Comparison of ENCODE assay signal across 30 mouse cellular contexts in genomic region chr13:115676836-115677235, GRCm38 (mm10).
DNase-seq lines count a peak whose midpoint lies in the region; ATAC-seq and TF ChIP-seq lines count a peak whose summit lies in the region.
"Had no signal": no experiment of that assay in that cellular context is flagged by ENCODE, and none has a peak within 500 bp of the region (broad histone marks: within the 10 kb centered on the region; RNA-seq: fewer than 3 reads in every experiment).

No protein-coding gene starts in this region.

- H3K9me3 ChIP-seq in forebrain, embryonic 12.5 days = no peaks in the 10 kb centered on the region
- H3K9me3 ChIP-seq in forebrain, embryonic 13.5 days (replicated peaks) = no peaks in the 10 kb centered on the region
- H3K9me3 ChIP-seq in hindbrain, embryonic 12.5 days (replicated peaks) = no peaks in the 10 kb centered on the region
- no peaks in the 10 kb centered on the region for H3K9me3 ChIP-seq in hindbrain, embryonic 10.5 days
- H3K9me3 ChIP-seq in midbrain, postnatal 0 days (ENCODE audit: low read length) = no peaks in the 10 kb centered on the region
- H3K9me3 ChIP-seq in midbrain, embryonic 15.5 days = no peaks in the 10 kb centered on the region
- H3K9me3 ChIP-seq: embryonic facial prominence, embryonic 12.5 days; embryonic facial prominence, embryonic 15.5 days; forebrain, embryonic 15.5 days; heart, embryonic 12.5 days; heart, embryonic 15.5 days; hindbrain, embryonic 15.5 days had no signal

- H3K27me3 ChIP-seq in forebrain, embryonic 12.5 days = peaks cover 21% of the 10 kb centered on the region
- peaks cover 38% of the 10 kb centered on the region for H3K27me3 ChIP-seq in forebrain, embryonic 13.5 days
- H3K27me3 ChIP-seq in hindbrain, embryonic 12.5 days = peaks cover 40% of the 10 kb centered on the region
- peaks cover 64% of the 10 kb centered on the region for H3K27me3 ChIP-seq in hindbrain, embryonic 10.5 days (ENCODE audit: insufficient read depth, poor library complexity, severe bottlenecking)
- H3K27me3 ChIP-seq in midbrain, postnatal 0 days (ENCODE audit: insufficient read depth, low read length) = peaks cover 23% of the 10 kb centered on the region
- H3K27me3 ChIP-seq in midbrain, embryonic 15.5 days (replicated peaks) = peaks cover 26% of the 10 kb centered on the region
- H3K27me3 ChIP-seq: CH12.LX; embryonic facial prominence, embryonic 12.5 days; embryonic facial prominence, embryonic 15.5 days; heart, embryonic 12.5 days; heart, embryonic 15.5 days had no signal

- H3K4me3 ChIP-seq in forebrain, embryonic 12.5 days (replicated peaks) = no peak overlapping the region
- no peak overlapping the region for H3K4me3 ChIP-seq in forebrain, embryonic 13.5 days
- no peak overlapping the region for H3K4me3 ChIP-seq in hindbrain, embryonic 12.5 days
- no peak overlapping the region for H3K4me3 ChIP-seq in hindbrain, embryonic 10.5 days
- no peak overlapping the region for H3K4me3 ChIP-seq in midbrain, postnatal 0 days (ENCODE audit: low read depth, low read length)
- H3K4me3 ChIP-seq in midbrain, embryonic 15.5 days = no peak overlapping the region
- H3K4me3 ChIP-seq: embryonic facial prominence, embryonic 12.5 days; embryonic facial prominence, embryonic 15.5 days; forebrain, embryonic 15.5 days; heart, embryonic 12.5 days; heart, embryonic 15.5 days; hindbrain, embryonic 15.5 days had no signal

- no peak overlapping the region for H3K4me2 ChIP-seq in forebrain, embryonic 12.5 days
- no peak overlapping the region for H3K4me2 ChIP-seq in forebrain, embryonic 13.5 days
- H3K4me2 ChIP-seq in hindbrain, embryonic 12.5 days (replicated peaks) = no peak overlapping the region
- H3K4me2 ChIP-seq in midbrain, postnatal 0 days (ENCODE audit: low read depth, low read length, poor library complexity, severe bottlenecking) = no peak overlapping the region
- no peak overlapping the region for H3K4me2 ChIP-seq in midbrain, embryonic 15.5 days
- H3K4me2 ChIP-seq: embryonic facial prominence, embryonic 12.5 days; embryonic facial prominence, embryonic 15.5 days; forebrain, embryonic 15.5 days; heart, embryonic 12.5 days; heart, embryonic 15.5 days; hindbrain, embryonic 15.5 days had no signal

- no peaks in the 10 kb centered on the region for H3K36me3 ChIP-seq in forebrain, embryonic 12.5 days (replicated peaks)
- no peaks in the 10 kb centered on the region for H3K36me3 ChIP-seq in forebrain, embryonic 13.5 days (ENCODE audit: poor library complexity, severe bottlenecking)
- H3K36me3 ChIP-seq in hindbrain, embryonic 12.5 days = no peaks in the 10 kb centered on the region
- no peaks in the 10 kb centered on the region for H3K36me3 ChIP-seq in hindbrain, embryonic 10.5 days
- H3K36me3 ChIP-seq in midbrain, postnatal 0 days (ENCODE audit: insufficient read depth, low read length) = no peaks in the 10 kb centered on the region
- no peaks in the 10 kb centered on the region for H3K36me3 ChIP-seq in midbrain, embryonic 15.5 days (replicated peaks)
- H3K36me3 ChIP-seq: embryonic facial prominence, embryonic 12.5 days; embryonic facial prominence, embryonic 15.5 days; forebrain, embryonic 15.5 days; G1E; heart, embryonic 12.5 days; heart, embryonic 15.5 days; hindbrain, embryonic 15.5 days had no signal

- no peak overlapping the region for H3K9ac ChIP-seq in forebrain, embryonic 12.5 days
- no peak overlapping the region for H3K9ac ChIP-seq in forebrain, embryonic 13.5 days
- no peak overlapping the region for H3K9ac ChIP-seq in hindbrain, embryonic 12.5 days
- H3K9ac ChIP-seq in midbrain, postnatal 0 days (replicated peaks; ENCODE audit: low read length, poor library complexity, severe bottlenecking) = no peak overlapping the region
- no peak overlapping the region for H3K9ac ChIP-seq in midbrain, embryonic 15.5 days
- H3K9ac ChIP-seq: embryonic facial prominence, embryonic 12.5 days; embryonic facial prominence, embryonic 15.5 days; forebrain, embryonic 15.5 days; heart, embryonic 12.5 days; heart, embryonic 15.5 days; hindbrain, embryonic 15.5 days had no signal

- H3K27ac ChIP-seq in forebrain, embryonic 12.5 days = no peak overlapping the region
- no peak overlapping the region for H3K27ac ChIP-seq in forebrain, embryonic 13.5 days
- no peak overlapping the region for H3K27ac ChIP-seq in hindbrain, embryonic 12.5 days
- no peak overlapping the region for H3K27ac ChIP-seq in hindbrain, embryonic 10.5 days
- no peak overlapping the region for H3K27ac ChIP-seq in midbrain, postnatal 0 days (ENCODE audit: low read depth, low read length)
- H3K27ac ChIP-seq in midbrain, embryonic 15.5 days = no peak overlapping the region
- H3K27ac ChIP-seq: embryonic facial prominence, embryonic 12.5 days; embryonic facial prominence, embryonic 15.5 days; forebrain, embryonic 15.5 days; heart, embryonic 15.5 days; hindbrain, embryonic 15.5 days had no signal

- H3K4me1 ChIP-seq in forebrain, embryonic 12.5 days = peaks cover 3% of the 10 kb centered on the region; the same call in 1 of the 2 replicates
- H3K4me1 ChIP-seq in forebrain, embryonic 13.5 days = peaks cover 15% of the 10 kb centered on the region
- no peaks in the 10 kb centered on the region for H3K4me1 ChIP-seq in hindbrain, embryonic 12.5 days
- no peaks in the 10 kb centered on the region for H3K4me1 ChIP-seq in hindbrain, embryonic 10.5 days (replicated peaks)
- H3K4me1 ChIP-seq in midbrain, postnatal 0 days (ENCODE audit: insufficient read depth, low read length) = no peaks in the 10 kb centered on the region
- H3K4me1 ChIP-seq in midbrain, embryonic 15.5 days = no peaks in the 10 kb centered on the region
- H3K4me1 ChIP-seq: embryonic facial prominence, embryonic 12.5 days; embryonic facial prominence, embryonic 15.5 days; heart, embryonic 12.5 days; heart, embryonic 15.5 days had no signal

- 30% methylated on average over 5 of the region's 5 CpGs for WGBS in forebrain, embryonic 12.5 days
- 27% methylated on average over 5 of the region's 5 CpGs for WGBS in forebrain, embryonic 13.5 days
- 42% methylated on average over 5 of the region's 5 CpGs for WGBS in hindbrain, embryonic 12.5 days
- WGBS in hindbrain, embryonic 10.5 days = 66% methylated on average over 5 of the region's 5 CpGs
- WGBS in midbrain, postnatal 0 days = 64% methylated on average over 5 of the region's 5 CpGs
- WGBS in midbrain, embryonic 15.5 days = 43% methylated on average over 5 of the region's 5 CpGs

- DNase-seq in hindbrain, embryonic 10.5 days (ENCODE audit: low spot score) = no peak
- peak; percentile 4 for DNase-seq in midbrain, postnatal 0 days (ENCODE audit: low spot score)
- DNase-seq in retina, embryonic 14.5 days (ENCODE audit: low spot score) = peak; percentile 55
- DNase-seq: adrenal gland, postnatal 10 days; adrenal gland, postnatal 36 days; B cell, adult 2 months; cerebellum, adult 11 months; cerebellum, adult 2 months; cerebellum, adult 9-11 months; cerebellum, postnatal 25 days; gastrocnemius, postnatal 25 days; heart, adult 18-20 months; heart, postnatal 10 days; heart, postnatal 36 days; kidney, adult 18-20 months had no signal

- peak; percentile 3; the same call in 1 of the 2 replicates for ATAC-seq in forebrain, embryonic 12.5 days (ENCODE audit: low FRiP score)
- no peak; the same call in 1 of the 2 replicates for ATAC-seq in forebrain, embryonic 13.5 days
- peak; percentile 66 for ATAC-seq in hindbrain, embryonic 12.5 days (ENCODE audit: low FRiP score)
- ATAC-seq in midbrain, postnatal 0 days (ENCODE audit: low FRiP score) = no peak
- no peak for ATAC-seq in midbrain, embryonic 15.5 days (replicated peaks)
- no peak for ATAC-seq in inflammation-experienced regulatory T-cells, adult 6 months
- ATAC-seq: forebrain, embryonic 15.5 days; intestine, embryonic 16.5 days; Patski had no signal

- no peak for TF ChIP-seq CTCF in midbrain, postnatal 0 days (IDR thresholded peaks at IDR 0.05)

Comparison
In these comparisons a context has a peak if more than half of its experiments do, and no peak if none do; other contexts are left out.
1. ATAC-seq: peak in forebrain, embryonic 12.5 days (single experiment) and hindbrain, embryonic 12.5 days (single experiment); none in forebrain, embryonic 13.5 days (single experiment), midbrain, postnatal 0 days (single experiment), midbrain, embryonic 15.5 days (single experiment) and inflammation-experienced regulatory T-cells, adult 6 months (single experiment).